Mouse (Mus musculus) liver, embryonic 13.5 days (tissue): ENCODE data around the gene Ccdc114. TPM values are rescaled to one million over a fixed set of nuclear protein-coding genes. Genes with fewer than 3 reads are reported as not detected.
A peak's percentile ranks its signal among the peaks of the same experiment; 100 is the strongest.

Source experiments
- ATAC-seq: fragments of 200-750 bp; cut with Nextera tagmentation; 2 replicates; pipeline ENCODE4 v1.8.0; 2017; ENCODE audit warnings: low read depth, mild to moderate bottlenecking, moderate number of reproducible peaks, moderate library complexity
- DNase-seq: peaks from one replicate; pipeline ENCODE4 v3.0.0; 2022
- H3K27ac ChIP-seq: fragments of 300-500 bp; sonication (generic); 2 replicates; pipeline ENCODE4 v1.5.1; 2015; ENCODE audit warnings: moderate library complexity, mild to moderate bottlenecking, inconsistent platforms
- H3K27me3 ChIP-seq: fragments of 300-500 bp; sonication (generic); 2 replicates; pipeline ENCODE4 v1.6.1; 2015; ENCODE audit warnings: mild to moderate bottlenecking, inconsistent platforms
- H3K36me3 ChIP-seq: fragments of 300-500 bp; sonication (generic); 2 replicates; pipeline ENCODE4 v1.6.1; 2015; ENCODE audit warnings: mild to moderate bottlenecking, inconsistent platforms
- H3K4me1 ChIP-seq: fragments of 300-500 bp; sonication (generic); replicated peaks from 2 replicates; pipeline ENCODE4 v1.6.1; 2015; ENCODE audit warnings: inconsistent platforms
- H3K4me2 ChIP-seq: fragments of 300-500 bp; sonication (generic); 2 replicates; pipeline ENCODE4 v1.6.1; 2015; ENCODE audit warnings: inconsistent platforms, mild to moderate bottlenecking, moderate library complexity
- H3K4me3 ChIP-seq: fragments of 300-500 bp; sonication (generic); replicated peaks from 2 replicates; pipeline ENCODE4 v1.5.1; 2015; ENCODE audit warnings: mild to moderate bottlenecking, inconsistent platforms
- H3K9ac ChIP-seq: fragments of 300-500 bp; sonication (generic); 2 replicates; pipeline ENCODE4 v1.6.1; 2015; ENCODE audit warnings: mild to moderate bottlenecking, inconsistent platforms
- H3K9me3 ChIP-seq: fragments of 300-500 bp; sonication (generic); replicated peaks from 2 replicates; pipeline ENCODE4 v1.6.1; 2016; ENCODE audit warnings: inconsistent platforms
- WGBS: fragments of 180-500 bp; shearing (Covaris S2); methylation state at CpG from one replicate; pipeline ENCODE4 v1.1.7; 2015; ENCODE audit not compliant: insufficient replicate concordance; 5-methylcytosine and 5-hydroxymethylcytosine counted together
- polyA plus RNA-seq: library from polyadenylated mRNA; unstranded; fragments of >200 nt; fragmentation: Nextera tagmentation; extraction: Ambion mirVana; gene quantifications from 2 replicates; pipeline ENCODE4 v1.2.1, GENCODE M21; 2015

The Ccdc114 gene
- polyA plus RNA-seq, 1 experiment from 2014 or later = 1.2 TPM

GRCm38 (mm10) chr7:45901562-45901961 lies 22.3 kb upstream of the Ccdc114 start:
- peaks cover 26% of the 10 kb centered on the region for H3K4me1 ChIP-seq
- H3K9ac ChIP-seq = no peak overlapping the region
- 0 out of 2 replicates have a peak overlapping the region, but pooled peaks have one; percentile 5 for H3K4me2 ChIP-seq
- no peak overlapping the region for H3K4me3 ChIP-seq
- 38% methylated on average over 5 of the region's 5 CpGs for WGBS
- H3K36me3 ChIP-seq = peaks cover 12% of the 10 kb centered on the region; the same call in 1 of the 2 replicates
- peaks cover 9% of the 10 kb centered on the region for H3K9me3 ChIP-seq
- no peaks in the 10 kb centered on the region for H3K27me3 ChIP-seq
- peak; percentile 49 for ATAC-seq
- no peak overlapping the region for H3K27ac ChIP-seq
- peak; percentile 56 for DNase-seq

- WGBS = 70% methylated on average over 12 of the region's 12 CpGs
- peaks cover 17% of the 10 kb centered on the region; the same call in 1 of the 2 replicates for H3K36me3 ChIP-seq
Measured at GRCm38 (mm10) chr7:45902481-45903002, 21.3 kb upstream of the Ccdc114 start.

GRCm38 (mm10) chr7:45906622-45907021 lies 17.2 kb upstream of the Ccdc114 start:
- WGBS = 67% methylated on average over 9 of the region's 9 CpGs
- H3K9me3 ChIP-seq = peaks cover 9% of the 10 kb centered on the region
- DNase-seq (no peak), ATAC-seq (no peak)
- H3K27ac ChIP-seq = no peak overlapping the region
- H3K4me3 ChIP-seq = no peak overlapping the region
- peaks cover 3% of the 10 kb centered on the region for H3K4me1 ChIP-seq
- peaks cover 47% of the 10 kb centered on the region for H3K36me3 ChIP-seq
- no peak overlapping the region for H3K9ac ChIP-seq
- H3K4me2 ChIP-seq = no peak overlapping the region
- no peaks in the 10 kb centered on the region for H3K27me3 ChIP-seq

More at GRCm38 (mm10) chr7:45902481-45903002, 21.3 kb upstream of the Ccdc114 start:
- no peak overlapping the region for H3K9ac ChIP-seq
- no peak overlapping the region for H3K27ac ChIP-seq
- ATAC-seq (no peak), DNase-seq (no peak)
- no peak overlapping the region for H3K4me2 ChIP-seq
- no peak overlapping the region for H3K4me3 ChIP-seq
- no peaks in the 10 kb centered on the region for H3K27me3 ChIP-seq
- H3K4me1 ChIP-seq = peaks cover 20% of the 10 kb centered on the region
- peaks cover 9% of the 10 kb centered on the region for H3K9me3 ChIP-seq

GRCm38 (mm10) chr7:45908384-45908783 lies 15.5 kb upstream of the Ccdc114 start:
- H3K36me3 ChIP-seq = peaks cover 47% of the 10 kb centered on the region
- DNase-seq (no peak), ATAC-seq (no peak)
- no peaks in the 10 kb centered on the region for H3K27me3 ChIP-seq
- H3K27ac ChIP-seq = no peak overlapping the region
- no peak overlapping the region for H3K9ac ChIP-seq
- H3K4me2 ChIP-seq = no peak overlapping the region
- H3K9me3 ChIP-seq = peaks cover 7% of the 10 kb centered on the region
- H3K4me3 ChIP-seq = no peak overlapping the region
- no peaks in the 10 kb centered on the region for H3K4me1 ChIP-seq

GRCm38 (mm10) chr7:45909145-45909544 lies 14.7 kb upstream of the Ccdc114 start:
- no peak overlapping the region for H3K4me2 ChIP-seq
- WGBS = 82% methylated on average over 16 of the region's 16 CpGs
- no peak for ATAC-seq
- H3K36me3 ChIP-seq = peaks cover 41% of the 10 kb centered on the region
- no peak overlapping the region for H3K4me3 ChIP-seq
- H3K27me3 ChIP-seq = no peaks in the 10 kb centered on the region
- H3K4me1 ChIP-seq = no peaks in the 10 kb centered on the region
- no peaks in the 10 kb centered on the region; the same call in 1 of the 2 replicates for H3K9me3 ChIP-seq
- DNase-seq = no peak
- no peak overlapping the region for H3K27ac ChIP-seq
- no peak overlapping the region for H3K9ac ChIP-seq

- Histone ChIP-seq H3K9ac (no peak overlapping the region), H3K27ac (no peak overlapping the region), H3K9me3 (no peaks in the 10 kb centered on the region), H3K27me3 (no peaks in the 10 kb centered on the region), H3K4me1 (peaks cover 25% of the 10 kb centered on the region), H3K36me3 (peaks cover 34% of the 10 kb centered on the region), H3K4me3 (no peak overlapping the region), H3K4me2 (no peak overlapping the region)
- DNase-seq (no peak), ATAC-seq (no peak)
- 77% methylated on average over 6 of the region's 6 CpGs for WGBS
Measured at GRCm38 (mm10) chr7:45914067-45914466, 9.8 kb upstream of the Ccdc114 start.

- Histone ChIP-seq H3K9ac (no peak overlapping the region), H3K4me2 (no peak overlapping the region)
Measured at GRCm38 (mm10) chr7:45915011-45915410, 8.9 kb upstream of the Ccdc114 start.

GRCm38 (mm10) chr7:45916056-45917003 lies 7.5 kb upstream of the Ccdc114 start:
- peak overlapping the region; percentile 43 for H3K4me3 ChIP-seq
- H3K4me2 ChIP-seq = peak overlapping the region; percentile 56
- 45% methylated on average over 26 of the region's 26 CpGs for WGBS
- no peaks in the 10 kb centered on the region for H3K27me3 ChIP-seq
- peak overlapping the region; percentile 57 for H3K27ac ChIP-seq
- peaks cover 48% of the 10 kb centered on the region for H3K4me1 ChIP-seq
- H3K9me3 ChIP-seq = no peaks in the 10 kb centered on the region
- peak; percentile 29 for DNase-seq
- H3K36me3 ChIP-seq = peaks cover 15% of the 10 kb centered on the region
- peak; percentile 48 for ATAC-seq
- H3K9ac ChIP-seq = peak overlapping the region; percentile 37

More at GRCm38 (mm10) chr7:45915011-45915410, 8.9 kb upstream of the Ccdc114 start:
- DNase-seq (no peak), ATAC-seq (no peak)
- 72% methylated on average over 5 of the region's 5 CpGs for WGBS
- no peak overlapping the region for H3K4me3 ChIP-seq
- H3K27me3 ChIP-seq = no peaks in the 10 kb centered on the region
- H3K9me3 ChIP-seq = no peaks in the 10 kb centered on the region
- peaks cover 34% of the 10 kb centered on the region for H3K4me1 ChIP-seq
- H3K27ac ChIP-seq = no peak overlapping the region
- peaks cover 26% of the 10 kb centered on the region for H3K36me3 ChIP-seq

GRCm38 (mm10) chr7:45917004-45917704 lies 6.7 kb upstream of the Ccdc114 start:
- H3K9ac ChIP-seq = peak overlapping the region; percentile 37
- peak overlapping the region; percentile 56 for H3K4me2 ChIP-seq
- H3K9me3 ChIP-seq = no peaks in the 10 kb centered on the region
- peaks cover 15% of the 10 kb centered on the region; the same call in 1 of the 2 replicates for H3K36me3 ChIP-seq
- peak overlapping the region; percentile 57; the same call in 1 of the 2 replicates for H3K27ac ChIP-seq
- DNase-seq (no peak), ATAC-seq (no peak)
- peaks cover 56% of the 10 kb centered on the region for H3K4me1 ChIP-seq
- H3K27me3 ChIP-seq = no peaks in the 10 kb centered on the region
- H3K4me3 ChIP-seq = peak overlapping the region; percentile 43; the same call in 1 of the 2 replicates
- 42% methylated on average over 13 of the region's 13 CpGs for WGBS

GRCm38 (mm10) chr7:45917926-45918325 lies 5.9 kb upstream of the Ccdc114 start:
- H3K27me3 ChIP-seq = no peaks in the 10 kb centered on the region
- ATAC-seq (no peak), DNase-seq (no peak)
- 77% methylated on average over 15 of the region's 15 CpGs for WGBS
- H3K27ac ChIP-seq = 0 out of 2 replicates have a peak overlapping the region, but pooled peaks have one; percentile 57
- no peak overlapping the region for H3K4me2 ChIP-seq
- peaks cover 15% of the 10 kb centered on the region; the same call in 1 of the 2 replicates for H3K36me3 ChIP-seq
- no peak overlapping the region for H3K4me3 ChIP-seq
- peaks cover 64% of the 10 kb centered on the region for H3K4me1 ChIP-seq
- H3K9ac ChIP-seq = no peak overlapping the region; the same call in 1 of the 2 replicates
- no peaks in the 10 kb centered on the region for H3K9me3 ChIP-seq
